Mouse (Mus musculus): ENCODE measurements around the gene Top3b. TPM values are rescaled to one million over a fixed set of nuclear protein-coding genes. Genes with fewer than 3 reads are reported as not detected.
"Not testable (repeated sequence)": the region's sequence is repeated elsewhere in the genome, so short reads cannot be mapped to it uniquely, and the experiment has no call there.

Gene Top3b
- total and polyA plus RNA-seq, 2 experiments from 2014 or later, result 60.1 to 60.9 TPM

- TF ChIP-seq CTCF (IDR thresholded peaks at IDR 0.05), result no peak
- Histone ChIP-seq H3K9me3 (ENCODE audit: low read length) (no peaks in the 10 kb centered on the region), H3K9ac (replicated peaks; ENCODE audit: low read length, poor library complexity, severe bottlenecking) (no peak overlapping the region), H3K36me3 (ENCODE audit: insufficient read depth, low read length) (no peaks in the 10 kb centered on the region), H3K4me2 (ENCODE audit: low read depth, low read length, poor library complexity, severe bottlenecking) (no peak overlapping the region), H3K27me3 (ENCODE audit: insufficient read depth, low read length) (no peaks in the 10 kb centered on the region), H3K4me3 (ENCODE audit: low read depth, low read length) (no peak overlapping the region), H3K27ac (ENCODE audit: low read depth, low read length) (no peak overlapping the region), H3K4me1 (ENCODE audit: insufficient read depth, low read length) (no peaks in the 10 kb centered on the region)
- DNase-seq (ENCODE audit: low spot score) (no peak), ATAC-seq (ENCODE audit: low FRiP score) (no peak)
Measured at GRCm38 (mm10) chr16:16849196-16849595, 21.3 kb upstream of the Top3b start.

- H3K4me1 ChIP-seq (ENCODE audit: insufficient read depth, low read length), result no peaks in the 10 kb centered on the region
- no peaks in the 10 kb centered on the region for H3K9me3 ChIP-seq (ENCODE audit: low read length)
- no peak overlapping the region for H3K27ac ChIP-seq (ENCODE audit: low read depth, low read length)
- no peak overlapping the region for H3K4me2 ChIP-seq (ENCODE audit: low read depth, low read length, poor library complexity, severe bottlenecking)
- TF ChIP-seq CTCF (IDR thresholded peaks at IDR 0.05), result no peak
- H3K27me3 ChIP-seq (ENCODE audit: insufficient read depth, low read length), result no peaks in the 10 kb centered on the region
- no peak overlapping the region for H3K4me3 ChIP-seq (ENCODE audit: low read depth, low read length)
- 83% methylated on average over 3 of the region's 3 CpGs for WGBS
- DNase-seq (ENCODE audit: low spot score) (no peak), ATAC-seq (ENCODE audit: low FRiP score) (no peak)
- no peak overlapping the region for H3K9ac ChIP-seq (replicated peaks; ENCODE audit: low read length, poor library complexity, severe bottlenecking)
- no peaks in the 10 kb centered on the region for H3K36me3 ChIP-seq (ENCODE audit: insufficient read depth, low read length)
Measured at GRCm38 (mm10) chr16:16852411-16852810, 18.1 kb upstream of the Top3b start.

GRCm38 (mm10) chr16:16854836-16855235, 15.7 kb upstream of the Top3b start:
- no peak overlapping the region for H3K4me3 ChIP-seq (ENCODE audit: low read depth, low read length)
- no peaks in the 10 kb centered on the region for H3K36me3 ChIP-seq (ENCODE audit: insufficient read depth, low read length)
- H3K27me3 ChIP-seq (ENCODE audit: insufficient read depth, low read length), result no peaks in the 10 kb centered on the region
- H3K9me3 ChIP-seq (ENCODE audit: low read length), result no peaks in the 10 kb centered on the region
- 35% methylated on average over 6 of the region's 6 CpGs for WGBS
- no peak for DNase-seq (ENCODE audit: low spot score)
- no peak overlapping the region for H3K4me2 ChIP-seq (ENCODE audit: low read depth, low read length, poor library complexity, severe bottlenecking)
- no peak for ATAC-seq (ENCODE audit: low FRiP score)
- H3K4me1 ChIP-seq (ENCODE audit: insufficient read depth, low read length), result no peaks in the 10 kb centered on the region
- no peak overlapping the region for H3K27ac ChIP-seq (ENCODE audit: low read depth, low read length)
- no peak overlapping the region for H3K9ac ChIP-seq (replicated peaks; ENCODE audit: low read length, poor library complexity, severe bottlenecking)
- TF ChIP-seq CTCF (IDR thresholded peaks at IDR 0.05), result peak; percentile 44

GRCm38 (mm10) chr16:16855541-16855940, 15.0 kb upstream of the Top3b start:
- WGBS, result 94% methylated on average over 1 of the region's 1 CpGs

GRCm38 (mm10) chr16:16856054-16856453, 14.5 kb upstream of the Top3b start:
- H3K9ac ChIP-seq (replicated peaks; ENCODE audit: low read length, poor library complexity, severe bottlenecking); ATAC-seq (ENCODE audit: low FRiP score); H3K27me3 ChIP-seq (ENCODE audit: insufficient read depth, low read length); H3K4me3 ChIP-seq (ENCODE audit: low read depth, low read length); H3K27ac ChIP-seq (ENCODE audit: low read depth, low read length); H3K36me3 ChIP-seq (ENCODE audit: insufficient read depth, low read length); H3K4me1 ChIP-seq (ENCODE audit: insufficient read depth, low read length); H3K9me3 ChIP-seq (ENCODE audit: low read length); DNase-seq (ENCODE audit: low spot score); H3K4me2 ChIP-seq (ENCODE audit: low read depth, low read length, poor library complexity, severe bottlenecking): not testable (repeated sequence)
- 81% methylated on average over 9 of the region's 9 CpGs for WGBS

More at GRCm38 (mm10) chr16:16855541-16855940, 15.0 kb upstream of the Top3b start:
- TF ChIP-seq CTCF (IDR thresholded peaks at IDR 0.05), result no peak
- no peak overlapping the region for H3K27ac ChIP-seq (ENCODE audit: low read depth, low read length)
- no peak overlapping the region for H3K4me3 ChIP-seq (ENCODE audit: low read depth, low read length)
- no peak for ATAC-seq (ENCODE audit: low FRiP score)
- no peaks in the 10 kb centered on the region for H3K27me3 ChIP-seq (ENCODE audit: insufficient read depth, low read length)
- no peaks in the 10 kb centered on the region for H3K4me1 ChIP-seq (ENCODE audit: insufficient read depth, low read length)
- no peaks in the 10 kb centered on the region for H3K9me3 ChIP-seq (ENCODE audit: low read length)
- H3K4me2 ChIP-seq (ENCODE audit: low read depth, low read length, poor library complexity, severe bottlenecking), result no peak overlapping the region
- H3K36me3 ChIP-seq (ENCODE audit: insufficient read depth, low read length), result no peaks in the 10 kb centered on the region
- no peak overlapping the region for H3K9ac ChIP-seq (replicated peaks; ENCODE audit: low read length, poor library complexity, severe bottlenecking)
- DNase-seq (ENCODE audit: low spot score), result no peak

GRCm38 (mm10) chr16:16856731-16857476, 13.6 kb upstream of the Top3b start:
- H3K9me3 ChIP-seq (ENCODE audit: low read length), result no peaks in the 10 kb centered on the region
- TF ChIP-seq CTCF (IDR thresholded peaks at IDR 0.05), result no peak
- H3K4me3 ChIP-seq (ENCODE audit: low read depth, low read length), result no peak overlapping the region
- H3K9ac ChIP-seq (replicated peaks; ENCODE audit: low read length, poor library complexity, severe bottlenecking), result no peak overlapping the region
- no peaks in the 10 kb centered on the region for H3K4me1 ChIP-seq (ENCODE audit: insufficient read depth, low read length)
- 81% methylated on average over 13 of the region's 13 CpGs for WGBS
- H3K36me3 ChIP-seq (ENCODE audit: insufficient read depth, low read length), result no peaks in the 10 kb centered on the region
- no peak overlapping the region for H3K4me2 ChIP-seq (ENCODE audit: low read depth, low read length, poor library complexity, severe bottlenecking)
- DNase-seq (ENCODE audit: low spot score), result no peak
- no peak for ATAC-seq (ENCODE audit: low FRiP score)
- H3K27me3 ChIP-seq (ENCODE audit: insufficient read depth, low read length), result no peaks in the 10 kb centered on the region
- H3K27ac ChIP-seq (ENCODE audit: low read depth, low read length), result no peak overlapping the region

Data from midbrain, postnatal 0 days (tissue).